Mouse (Mus musculus): ENCODE results near the gene Catsper2.

Gene Catsper2

DNA sequence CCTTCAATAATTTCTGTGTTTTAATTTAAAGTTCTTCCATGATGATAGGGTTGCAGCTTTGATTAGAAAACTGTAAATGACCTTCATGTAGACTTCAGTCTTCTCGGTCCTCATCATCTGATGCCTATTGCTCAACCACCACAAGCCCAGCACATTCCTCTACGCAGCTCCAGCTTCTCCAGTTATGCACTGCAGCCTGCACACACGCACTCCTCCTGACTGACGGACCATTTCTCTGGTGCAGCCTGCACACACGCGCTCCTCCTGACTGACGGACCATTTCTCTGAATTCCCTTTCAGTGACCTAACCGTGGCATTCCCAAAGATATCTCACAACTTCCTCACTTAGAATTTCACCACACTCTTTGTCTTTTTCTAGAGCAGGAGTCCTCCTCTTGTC lies 60.4 kb downstream of the Catsper2 start:
- no peak for DNase-seq
